Mouse (Mus musculus): ENCODE results near the gene Eda.

DNA sequence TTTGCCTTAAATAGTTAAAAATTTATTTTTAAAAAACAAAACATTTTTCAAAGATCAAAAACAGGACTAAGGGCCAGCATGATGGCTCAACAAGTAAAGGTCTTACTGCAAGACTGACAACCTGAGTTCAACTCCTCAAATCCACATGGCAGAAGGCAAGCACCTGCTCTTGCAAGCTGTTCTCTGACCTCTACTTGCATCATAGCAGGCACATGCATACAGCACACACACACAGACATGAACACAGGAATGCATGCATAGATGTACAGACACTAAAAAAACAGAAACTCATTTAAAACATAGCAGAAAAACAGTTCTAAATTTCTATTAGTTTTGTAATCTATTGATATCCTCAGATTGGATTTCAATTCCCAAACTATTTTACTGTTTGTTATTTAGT, 338.2 kb downstream of the Eda start:
- no peak for TF ChIP-seq CTCF (IDR thresholded peaks at IDR 0.05; ENCODE audit: insufficient read depth, low read length)
- no peak for TF ChIP-seq POLR2A (IDR thresholded peaks at IDR 0.05; ENCODE audit: borderline replicate concordance, extremely low read depth, low read depth, low read length)

Data from lung, adult 2 months (tissue).